Mouse (Mus musculus): ENCODE measurements around the gene Vwa1.
A peak's percentile ranks its signal among the peaks of the same experiment; 100 is the strongest.

Vwa1 gene

DNA sequence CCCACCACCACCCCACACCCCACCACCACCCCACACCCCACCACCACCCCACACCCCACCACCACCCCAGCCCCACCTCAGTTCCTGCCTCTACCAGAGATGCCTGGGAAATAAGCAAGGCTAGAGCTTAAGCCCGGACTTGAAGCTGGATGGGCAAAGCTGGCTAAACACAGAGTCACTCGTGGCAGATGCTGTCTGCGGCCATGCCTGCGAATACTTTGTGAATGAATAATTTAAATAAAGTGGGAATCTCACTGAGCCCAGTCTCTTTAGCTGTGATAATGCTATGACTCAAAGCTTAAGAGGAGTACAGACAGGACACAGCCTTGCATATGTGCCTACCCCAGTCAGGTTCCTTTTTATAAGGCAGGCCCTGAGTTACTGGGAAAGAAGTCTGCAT is 5.0 kb upstream of the Vwa1 start:
- no peak for DNase-seq

DNA sequence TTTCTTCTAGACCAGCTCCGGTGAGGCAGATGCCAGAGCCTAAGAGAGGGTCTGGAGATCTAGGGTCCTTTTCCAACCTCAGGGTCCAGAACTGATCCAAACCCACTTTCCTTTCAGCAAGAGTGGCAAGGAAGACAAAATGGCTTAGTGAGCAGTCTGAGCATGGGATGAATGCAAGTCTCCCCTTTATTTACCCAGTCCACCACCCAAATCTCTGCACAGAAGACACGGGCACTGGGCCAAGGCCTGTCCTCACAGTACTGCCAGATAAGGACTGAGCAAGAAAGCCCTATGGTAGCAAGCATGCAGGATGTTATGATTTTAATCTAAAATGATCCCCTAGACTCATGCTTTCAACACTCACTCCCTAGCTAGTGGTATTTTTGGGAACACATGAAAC is 3.3 kb upstream of the Vwa1 start:
- no peak for DNase-seq

DNA sequence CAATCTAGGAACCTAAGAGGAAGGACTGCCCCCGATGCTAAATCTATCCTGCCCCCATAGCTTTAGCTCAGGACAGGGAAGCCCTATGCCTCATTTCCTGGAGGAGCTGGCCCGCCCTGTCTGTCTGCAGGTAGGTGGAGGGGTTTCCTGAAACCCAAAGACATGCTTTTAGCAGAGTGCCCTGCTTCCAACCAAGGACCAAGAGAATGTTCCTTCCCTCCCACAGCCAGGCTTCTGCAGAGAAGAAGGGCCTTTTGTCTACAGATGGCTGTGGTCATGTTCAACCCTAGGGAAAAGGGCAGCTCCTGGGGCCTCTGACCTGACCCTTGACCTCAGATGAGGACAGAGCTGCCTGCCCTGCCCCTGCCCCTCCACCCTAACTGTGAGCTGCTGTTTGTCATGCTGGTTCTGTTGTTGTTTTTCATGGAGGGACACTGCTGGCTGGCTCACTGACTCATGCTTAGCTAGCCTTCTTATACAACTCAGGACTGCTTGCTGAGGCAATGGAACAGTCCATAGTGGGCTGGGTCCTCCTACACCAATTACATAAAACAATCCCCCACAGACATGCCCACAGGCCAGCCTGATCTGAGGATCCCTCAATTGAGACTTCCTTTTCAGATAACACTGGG is 2.3 kb upstream of the Vwa1 start:
- no peak for DNase-seq

DNA sequence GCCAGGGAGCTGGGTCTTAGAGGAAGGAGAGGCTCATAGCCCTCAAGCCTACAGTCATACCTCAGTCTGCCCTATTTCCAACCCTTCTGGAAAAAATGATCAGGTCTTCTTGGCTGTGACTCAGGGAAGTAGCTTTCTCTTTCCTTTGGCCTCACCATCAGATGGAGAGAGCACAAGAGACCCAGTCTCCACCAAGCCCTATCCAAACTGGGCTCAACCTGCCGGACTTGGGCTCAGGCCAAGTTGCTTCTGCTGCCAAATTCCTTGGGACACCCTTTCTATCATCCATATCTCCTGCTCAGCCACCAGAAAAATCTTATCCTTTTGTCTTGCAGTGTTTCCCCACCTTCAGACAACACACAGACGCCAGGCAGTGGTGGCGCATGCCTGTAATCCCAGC is 1.4 kb upstream of the Vwa1 start:
- no peak for DNase-seq

DNA sequence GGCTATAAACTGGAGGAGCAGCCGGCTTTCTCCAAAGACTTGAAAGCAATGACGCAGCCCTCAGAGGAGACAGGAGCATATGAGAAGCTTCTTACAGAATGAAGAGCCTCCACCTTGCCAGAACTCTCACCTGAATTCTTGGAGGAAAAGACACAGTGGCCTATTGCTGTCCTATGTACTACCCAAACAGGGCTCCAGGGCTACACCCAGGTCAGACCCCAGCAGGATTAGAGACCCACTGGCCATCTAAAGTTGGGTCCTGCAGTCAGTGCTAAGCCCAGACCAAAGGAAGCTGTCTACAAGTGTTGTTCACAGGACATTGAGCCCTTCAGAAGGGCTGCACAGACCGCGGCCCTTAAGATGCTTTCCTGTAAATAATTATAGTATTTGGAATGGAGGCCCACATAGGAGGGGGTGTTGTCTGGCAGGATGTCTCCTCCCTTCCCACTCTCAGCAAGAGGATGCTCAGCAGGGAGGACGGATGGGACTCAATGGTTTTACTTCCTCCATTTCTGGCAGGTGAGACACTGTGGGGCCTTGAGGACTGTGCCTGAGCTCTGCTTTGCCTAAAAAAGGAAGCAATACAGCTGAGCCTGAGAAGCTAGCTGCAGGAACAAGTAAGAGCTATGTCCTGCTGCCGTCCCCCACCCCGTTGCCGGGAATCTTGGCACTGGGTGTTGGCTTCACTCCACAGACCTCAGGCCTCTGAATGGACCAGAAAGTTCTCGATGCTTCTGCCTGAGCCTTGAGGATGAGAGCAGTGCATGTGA is 658 bp upstream of the Vwa1 start:
- DNase-seq = peak; percentile 39

DNA sequence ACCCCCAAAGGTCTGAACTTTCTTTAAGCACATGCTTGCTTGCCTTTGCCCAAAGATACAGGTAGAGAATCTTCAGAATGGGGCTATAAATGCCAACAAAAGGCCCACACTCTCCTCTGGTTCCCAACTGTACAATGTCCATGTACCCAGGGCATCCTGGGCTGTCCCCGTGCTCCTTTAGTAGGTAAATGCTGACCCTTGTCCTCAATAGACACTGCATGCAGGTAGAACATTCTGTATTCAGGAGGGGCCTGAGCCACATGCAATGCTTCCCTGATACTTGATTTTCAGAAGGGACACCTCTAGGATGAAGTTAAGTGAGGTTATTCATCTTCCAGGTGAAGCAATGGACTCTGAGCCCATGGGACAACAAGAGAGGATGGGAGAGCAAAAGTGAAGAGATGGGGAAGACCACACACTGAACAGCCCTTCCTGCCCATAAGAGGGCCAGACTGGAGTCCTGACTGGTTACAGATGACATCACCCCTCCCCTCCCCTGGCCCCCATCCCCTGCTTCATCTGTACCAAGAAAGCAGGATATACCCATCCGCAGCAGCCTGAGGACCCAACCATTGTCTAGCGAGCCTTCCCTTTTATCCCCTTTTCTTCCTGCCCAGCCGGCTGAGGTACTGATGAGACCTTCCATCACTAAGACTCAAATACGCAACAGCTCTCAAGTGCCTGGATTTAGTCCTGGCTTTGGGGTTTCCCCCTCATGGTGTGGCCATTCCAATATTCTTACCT is 991 bp downstream of the Vwa1 start:
- DNase-seq = no peak

DNA sequence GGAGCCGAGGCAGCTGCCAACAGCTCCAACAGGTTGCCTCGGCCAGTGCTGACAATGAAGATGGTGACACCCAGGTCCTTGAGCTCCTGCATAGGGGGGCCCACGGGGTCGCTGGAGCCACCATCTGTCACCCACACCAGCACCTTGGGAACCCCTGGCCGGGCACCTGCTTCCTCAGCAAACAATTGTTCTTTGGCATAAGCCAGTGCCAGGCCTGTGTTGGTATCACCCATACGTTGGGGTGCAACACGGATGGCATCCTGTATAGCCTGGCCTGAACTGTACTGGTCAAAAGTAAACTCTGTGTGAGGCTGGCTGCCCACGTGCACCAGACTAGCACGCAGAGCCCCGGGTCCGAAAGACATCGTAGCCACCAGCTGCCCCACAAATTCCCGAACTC is 1.7 kb downstream of the Vwa1 start:
- DNase-seq = no peak

DNA sequence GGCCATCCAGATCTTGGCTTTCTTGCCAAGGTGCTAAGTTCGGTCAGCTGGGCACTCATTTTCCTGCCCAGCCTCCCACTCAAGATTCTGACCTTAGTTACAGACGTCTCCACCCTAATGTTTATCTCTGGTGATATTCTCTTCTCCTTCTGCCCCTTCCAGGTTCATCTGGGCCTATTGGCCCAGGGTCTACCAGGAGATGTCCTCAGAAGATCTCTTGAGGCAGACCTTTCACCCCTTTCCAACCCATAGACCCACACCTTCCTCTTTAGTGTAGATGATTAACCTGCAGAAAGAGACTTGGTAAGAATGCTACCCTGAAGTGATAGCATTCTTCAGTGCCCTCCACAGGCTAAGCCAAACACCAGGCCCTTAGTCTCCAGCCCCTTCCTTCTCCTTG is 2.8 kb downstream of the Vwa1 start:
- DNase-seq = no peak

DNA sequence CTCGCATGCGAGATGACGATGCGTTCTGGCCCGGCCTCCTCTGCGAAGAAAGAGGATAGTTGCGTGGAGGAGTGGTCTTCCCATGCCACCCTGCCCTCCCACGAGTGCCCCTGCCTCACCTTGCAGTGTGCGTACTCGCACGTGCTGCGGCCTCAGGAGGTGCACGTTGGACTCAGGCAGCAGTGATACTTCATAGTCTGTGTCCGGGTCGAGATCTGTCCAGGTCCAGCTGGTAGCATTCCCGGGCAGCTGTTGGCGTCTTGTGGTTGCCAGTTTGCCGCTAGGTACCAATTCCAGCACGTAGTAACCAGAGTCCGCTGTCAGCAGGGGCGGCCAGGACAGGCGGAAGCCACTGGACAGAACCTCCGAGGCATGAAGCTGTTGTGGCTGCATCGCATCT is 3.9 kb downstream of the Vwa1 start:
- DNase-seq = no peak

DNA sequence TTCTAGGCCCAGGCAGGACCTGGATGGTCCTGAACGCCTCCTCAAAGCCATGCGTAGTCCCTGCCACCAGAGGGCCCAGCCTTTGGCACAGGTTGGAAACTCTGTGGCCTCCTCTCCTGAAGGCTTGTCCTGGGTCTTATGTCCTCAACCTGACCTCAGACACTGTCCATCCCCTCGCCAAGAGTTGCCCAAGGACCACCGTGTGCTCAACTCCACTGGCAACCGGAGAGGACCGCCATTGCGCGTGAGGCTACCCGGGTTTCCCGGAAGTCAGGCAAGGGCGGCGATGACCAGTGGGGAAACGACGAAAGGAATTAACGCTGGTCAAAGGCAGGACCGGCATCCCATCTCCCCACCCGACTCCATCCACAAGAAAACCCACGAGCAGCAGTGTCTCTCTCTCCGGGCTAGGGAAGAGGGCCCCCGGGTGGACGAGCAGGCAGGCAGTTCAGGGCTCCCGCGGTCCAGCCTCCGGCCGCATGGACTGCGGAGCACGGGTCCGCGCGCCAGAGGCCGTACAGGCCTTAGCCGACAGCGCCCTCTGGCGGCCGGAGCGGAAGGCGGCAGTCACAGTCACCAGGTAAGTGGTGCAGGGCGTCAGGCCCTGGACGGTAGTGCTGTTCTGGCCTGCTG is 4.5 kb downstream of the Vwa1 start:
- peak; percentile 90 for DNase-seq

DNA sequence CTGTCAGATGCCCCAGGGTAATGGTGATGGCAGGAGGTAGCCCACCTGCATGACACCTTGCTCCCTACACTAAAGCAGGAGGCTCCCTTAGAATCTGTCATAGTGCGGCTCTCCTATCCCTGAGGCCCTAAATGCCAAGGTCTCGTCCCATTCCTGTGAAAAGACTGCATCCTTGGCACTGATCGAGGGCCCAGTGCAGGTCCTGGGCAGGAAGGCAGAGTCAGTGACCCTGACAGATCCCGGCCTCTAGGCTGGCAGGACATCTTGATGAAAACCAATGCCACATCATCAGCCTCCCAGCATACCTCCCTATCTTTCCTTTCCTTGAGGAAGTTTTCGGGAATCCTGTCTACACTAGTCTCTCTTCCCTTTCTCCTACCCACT is 5.0 kb downstream of the Vwa1 start:
- no peak for DNase-seq

DNA sequence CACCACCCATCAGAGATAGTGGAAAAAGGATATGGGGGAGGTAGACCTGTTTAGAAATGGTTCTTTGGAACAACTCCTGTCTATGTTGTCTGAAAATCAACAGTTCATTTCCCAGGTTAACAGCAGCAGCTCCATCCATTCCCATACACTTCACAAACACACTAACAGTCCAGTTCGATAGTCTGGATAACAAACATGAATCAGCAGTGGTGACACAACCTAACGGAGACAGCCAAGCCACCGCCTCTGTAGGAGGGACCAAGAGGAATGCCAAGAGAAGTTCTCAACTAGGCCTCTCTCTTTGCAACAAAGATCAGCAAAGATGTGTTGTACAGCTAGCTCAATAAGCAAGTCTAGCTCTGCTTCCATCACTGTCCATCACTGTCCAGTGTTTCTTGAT is 12.1 kb downstream of the Vwa1 start:
- DNase-seq = no peak

DNA sequence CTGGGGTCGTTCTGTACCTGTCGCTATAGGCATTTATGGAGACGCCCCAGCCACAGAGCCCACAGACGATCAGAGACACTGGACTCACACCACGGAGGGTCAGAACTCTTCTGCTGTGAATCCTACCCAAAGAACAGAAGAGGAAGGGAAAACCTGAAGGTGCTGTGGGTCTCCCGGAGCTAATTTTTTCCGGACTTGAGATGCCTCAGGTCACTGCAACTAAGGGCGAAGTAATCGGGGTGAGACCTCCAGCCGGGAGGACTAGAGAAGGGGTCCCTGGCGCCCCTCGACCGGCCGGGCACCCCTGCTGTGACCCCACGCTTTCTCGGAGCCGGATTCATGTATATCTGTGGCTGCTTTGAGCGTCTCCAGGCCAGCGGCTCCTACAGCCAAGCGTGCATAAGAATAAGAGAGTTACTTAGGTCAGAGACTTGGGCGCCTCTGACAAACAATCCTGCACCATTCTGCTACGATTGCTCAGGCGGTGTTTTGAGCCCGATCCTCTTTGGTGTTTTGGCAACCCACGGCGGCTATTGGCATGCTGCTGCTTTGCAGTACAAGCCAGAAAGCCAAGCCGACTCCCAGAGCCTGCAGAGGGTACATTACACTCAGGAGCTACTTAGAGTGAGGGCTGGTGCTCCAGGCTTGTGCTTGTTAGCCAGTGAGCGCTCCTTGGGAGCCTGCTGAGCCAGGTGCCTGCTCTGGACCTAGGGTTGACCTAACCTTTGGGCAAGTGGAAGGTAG is 13.0 kb downstream of the Vwa1 start:
- DNase-seq = no peak

DNA sequence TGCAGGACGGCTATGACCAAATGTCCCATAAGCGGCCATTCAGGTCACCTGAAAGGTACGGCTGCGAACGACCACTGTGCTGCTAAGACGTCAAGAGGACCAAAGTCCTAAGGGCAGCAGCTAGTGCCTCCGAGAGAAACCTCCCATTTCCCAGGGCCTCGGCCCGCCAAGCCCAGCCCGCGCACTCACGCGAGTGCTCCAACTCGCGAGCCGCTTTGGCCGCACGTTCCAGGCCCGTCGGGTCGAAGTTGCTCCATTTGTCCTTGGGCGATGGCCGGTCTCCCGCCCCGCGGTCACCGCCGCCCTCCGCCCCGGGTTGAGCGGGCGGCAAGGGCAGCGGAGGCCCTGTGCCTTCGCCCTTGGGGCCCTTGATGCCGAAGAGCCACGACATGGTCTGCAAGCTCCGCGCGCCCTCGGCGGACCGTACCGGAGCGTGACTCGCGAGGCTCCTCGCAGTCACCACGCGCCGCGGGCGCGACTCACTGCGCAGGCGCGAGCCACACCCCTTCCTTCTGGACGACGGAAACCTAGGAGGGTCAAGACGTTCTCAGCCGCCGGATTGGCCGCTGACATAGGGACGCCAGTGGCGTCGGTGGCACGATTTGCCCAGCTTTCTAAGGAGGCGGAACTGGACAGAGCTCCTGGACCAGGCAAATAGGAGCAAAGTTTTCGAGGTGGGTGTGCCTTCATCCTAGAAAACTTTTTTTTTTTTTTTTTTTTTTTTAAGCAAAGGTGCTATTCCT is 13.7 kb downstream of the Vwa1 start, which contains the start of gene Atad3a:
Gene Atad3a (minus strand): TSS at position 481 of the 743 bp plus-strand sequence.
- DNase-seq = peak; percentile 98

DNA sequence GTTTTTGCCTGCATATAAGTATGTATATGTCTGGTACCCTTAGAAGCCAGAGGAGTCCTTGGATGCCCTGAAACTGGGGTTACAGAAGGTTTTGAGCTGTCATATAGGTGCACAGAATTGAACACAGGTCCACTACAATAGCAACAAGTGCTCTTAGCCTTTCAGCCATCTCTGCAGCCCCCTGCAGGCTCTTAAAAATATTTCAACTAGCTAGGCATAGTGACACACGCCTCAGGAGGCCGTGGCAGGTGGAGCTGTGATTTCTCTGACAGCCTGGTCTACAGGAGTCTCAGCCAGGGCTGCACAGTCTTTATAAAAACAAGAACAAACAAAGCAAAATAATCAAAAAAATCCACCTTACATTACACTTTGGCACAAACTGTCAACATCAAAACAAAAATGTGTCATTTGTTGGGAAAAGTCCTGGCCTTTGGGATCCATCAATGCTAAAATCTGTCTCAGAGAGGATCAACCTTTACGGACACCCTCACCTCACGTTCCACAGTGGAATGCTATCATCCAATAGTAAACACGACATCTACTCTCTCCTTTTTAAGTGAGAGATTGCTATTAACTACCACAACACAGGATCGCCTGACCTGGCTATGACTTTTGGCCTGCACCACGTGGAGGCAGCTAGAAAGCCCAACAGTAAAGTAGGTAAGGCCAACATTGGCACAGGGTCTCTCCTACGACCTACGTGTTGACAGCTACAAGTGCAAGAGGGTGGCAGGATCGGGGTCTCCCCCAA is 14.5 kb downstream of the Vwa1 start:
- DNase-seq = no peak

DNA sequence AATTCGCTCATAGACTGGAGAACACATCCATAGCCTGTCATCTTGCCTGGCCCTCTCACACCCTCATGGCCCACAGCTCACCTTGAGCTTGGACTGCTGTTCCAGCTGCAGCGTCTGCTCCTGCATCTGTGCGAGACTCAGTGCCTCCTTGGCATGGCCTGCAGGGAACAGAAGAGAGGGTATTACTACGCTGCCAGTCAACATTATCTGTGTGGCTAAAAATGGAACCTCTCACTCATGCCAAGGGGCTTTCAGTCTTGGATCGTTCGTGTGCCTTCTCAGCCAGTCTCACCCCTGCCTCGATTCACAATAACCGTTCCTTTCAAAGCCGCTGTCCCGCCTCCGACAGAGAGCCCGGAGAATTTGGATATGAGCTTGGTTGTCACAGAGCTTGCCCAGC is 17.5 kb downstream of the Vwa1 start:
- DNase-seq = no peak

DNA sequence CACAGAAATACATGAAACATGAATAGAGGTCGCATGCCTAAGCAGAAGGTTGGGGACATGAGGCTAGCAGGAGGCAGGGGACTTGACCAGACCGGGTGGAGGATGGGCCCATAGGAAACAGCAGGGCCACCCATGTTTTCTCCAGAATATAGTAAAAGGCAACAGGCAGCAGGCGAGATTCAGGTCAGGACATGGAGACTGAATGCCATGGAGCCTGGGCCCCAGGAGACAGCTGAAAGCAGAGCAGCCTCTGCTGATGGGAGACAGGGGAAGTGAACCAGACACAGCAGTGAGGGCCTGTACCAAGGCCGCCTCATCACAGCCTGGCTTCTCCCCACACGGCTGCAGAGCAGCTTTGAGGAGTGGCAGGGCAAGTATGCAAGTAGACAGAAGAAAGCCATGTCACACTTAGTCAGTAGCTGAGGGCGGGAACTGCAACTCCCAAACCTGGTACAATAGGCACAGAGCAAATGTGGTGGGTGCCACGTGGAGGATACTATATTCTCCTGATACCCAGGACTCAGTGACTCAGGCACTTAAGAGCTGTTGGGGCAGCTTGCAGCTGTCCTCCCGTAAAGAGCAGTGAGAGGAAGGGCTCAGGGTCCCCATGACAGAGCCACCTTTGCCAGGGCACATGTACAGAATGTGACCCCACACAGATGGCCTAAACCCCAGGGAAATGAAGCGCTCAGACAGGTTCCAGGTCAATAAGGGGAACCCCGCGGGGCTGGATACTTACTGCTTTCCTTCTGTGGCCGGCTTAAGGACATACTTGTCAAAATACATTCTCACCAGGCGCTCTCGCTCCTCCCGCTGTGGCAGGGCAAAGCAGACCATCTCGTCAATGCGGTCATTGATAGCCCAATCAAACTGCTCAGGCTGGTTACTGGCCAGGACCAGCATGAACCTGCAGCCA is 27.7 kb downstream of the Vwa1 start:
- DNase-seq = peak; percentile 7

DNA sequence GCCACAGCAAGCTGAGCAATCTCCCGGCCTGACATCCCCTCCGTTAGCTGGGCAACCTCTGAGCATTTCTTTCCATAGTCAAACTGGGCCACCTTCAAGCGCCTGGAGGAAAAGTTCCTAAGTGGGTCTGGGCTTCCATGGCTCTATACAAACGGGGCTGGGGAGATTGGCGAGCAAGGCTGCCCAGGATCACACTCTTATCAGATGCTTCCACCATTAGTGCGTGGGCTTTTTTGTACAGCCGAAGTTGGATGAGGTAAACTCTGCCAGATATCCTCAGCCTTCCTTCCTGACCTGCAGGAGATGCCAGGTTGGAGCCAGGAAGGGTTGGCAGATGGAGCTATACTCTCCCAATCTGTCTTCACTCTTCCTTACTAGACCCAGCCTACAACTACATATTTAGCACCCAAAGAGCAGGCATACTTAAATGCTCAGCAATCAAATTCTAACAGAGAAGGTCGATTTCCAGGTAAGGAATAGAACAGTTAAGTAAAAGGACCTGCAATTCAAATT is 28.4 kb downstream of the Vwa1 start:
- DNase-seq = no peak

DNA sequence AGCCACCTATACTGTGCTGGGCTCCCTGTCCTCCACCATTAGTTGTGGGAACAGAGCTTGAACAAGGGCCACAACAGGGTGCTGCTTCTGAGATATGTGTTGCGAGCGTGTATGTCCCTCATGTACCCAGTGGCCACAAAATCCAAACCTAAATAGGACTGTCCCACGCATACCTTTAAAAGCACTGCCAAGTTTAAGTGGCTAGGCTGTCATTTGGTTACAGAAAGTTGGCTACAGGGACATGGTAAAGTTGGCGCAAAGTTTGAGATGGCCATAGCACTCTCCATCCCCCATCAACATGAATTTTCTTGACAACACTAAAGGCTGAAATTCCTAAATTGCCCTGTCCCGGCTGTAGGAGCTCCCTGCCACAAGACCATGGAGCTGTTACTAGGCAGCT is 29.4 kb downstream of the Vwa1 start:
- DNase-seq = no peak

DNA sequence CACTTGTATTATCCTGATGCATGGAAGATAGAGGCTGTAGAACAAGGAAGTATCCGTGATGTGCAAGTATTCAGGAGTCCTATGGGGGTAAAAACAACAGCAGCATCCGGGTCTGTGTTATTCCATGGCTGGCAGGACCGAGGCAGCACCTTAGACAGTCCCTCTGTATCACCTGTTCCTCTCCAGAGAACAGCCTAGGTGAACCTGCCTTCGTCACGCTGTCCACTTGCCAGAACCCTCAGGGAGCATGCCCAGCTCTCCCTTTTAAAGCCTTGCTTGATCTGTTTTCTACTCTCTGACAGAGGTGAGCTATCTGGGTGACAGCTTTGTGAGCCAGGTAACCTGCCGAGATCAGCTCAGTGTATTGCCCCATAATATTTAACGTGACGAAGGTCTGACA is 30.0 kb downstream of the Vwa1 start:
- DNase-seq = no peak

All from right cerebral cortex, postnatal 14 days (tissue).